ENCODE assay signal across 14 mouse cellular contexts in the genomic region with DNA sequence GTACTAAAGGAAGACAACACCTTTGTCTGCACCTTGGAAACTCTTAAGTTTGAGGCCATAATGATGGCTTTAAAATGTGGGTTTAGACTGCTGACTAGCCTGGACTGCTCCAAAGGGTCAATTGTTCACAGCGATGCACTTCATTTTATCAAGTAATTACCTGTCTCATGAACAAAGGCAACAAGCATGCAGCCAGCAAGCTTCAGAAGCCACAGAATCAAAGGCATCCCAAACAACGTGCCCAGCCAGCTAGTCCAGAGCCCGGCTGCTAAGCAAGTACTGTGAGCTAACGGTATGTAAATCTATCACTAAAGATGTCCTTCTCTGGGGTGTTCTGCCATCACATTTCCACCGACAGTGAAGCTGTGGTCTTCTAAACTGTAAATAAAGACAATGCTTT. TPM values are rescaled to one million over a fixed set of nuclear protein-coding genes. Genes with fewer than 3 reads are reported as not detected.
DNase-seq lines count a peak whose midpoint lies in the region; ATAC-seq and TF ChIP-seq lines count a peak whose summit lies in the region.
"Had no signal": no experiment of that assay in that cellular context is flagged by ENCODE, and none has a peak within 500 bp of the region (broad histone marks: within the 10 kb centered on the region; RNA-seq: fewer than 3 reads in every experiment).

No protein-coding gene starts in this region.

- H3K27me3 ChIP-seq in forebrain, embryonic 16.5 days (replicated peaks; ENCODE audit: control insufficient read depth, insufficient read depth, low read length), result no peaks in the 10 kb centered on the region
- H3K27me3 ChIP-seq in neural tube, embryonic 13.5 days, result no peaks in the 10 kb centered on the region
- H3K27me3 ChIP-seq: CH12.LX; stomach, embryonic 15.5 days had no signal

- ATAC-seq in forebrain, embryonic 16.5 days, result no peak
- 0 out of 2 replicates have a peak, but pooled peaks have one; percentile 53 for ATAC-seq in neural tube, embryonic 13.5 days (ENCODE audit: low read depth)
- no peak for ATAC-seq in megakaryocyte-erythroid progenitor cell, adult 5-6 weeks (replicated peaks; ENCODE audit: low FRiP score, low TSS enrichment, poor library complexity, severe bottlenecking)
- ATAC-seq: intestine, postnatal 0 days had no signal

- 6% methylated on average over 5 of the region's 5 CpGs for WGBS in forebrain, embryonic 16.5 days
- WGBS in neural tube, embryonic 13.5 days, result 19% methylated on average over 5 of the region's 5 CpGs

- intact Hi-C loops in left cerebral cortex, adult 2 months (cut with DNase I), result loop anchor here (2.0 to 5.0 kb wide), 4 partner anchors 48 to 454 kb away; a partner anchor contains a TSS

- peak in 1 of 2 experiments; percentile 31 for DNase-seq in left cerebral cortex, adult 2 months (ENCODE audit: extremely low spot score in 1 of 2, low spot score in 2 of 2)
- no peak for DNase-seq in left cerebral cortex, adult 8-10 months (ENCODE audit: low spot score in 2 of 2)
- peak; percentile 67 for DNase-seq in brain, embryonic 14.5 days (ENCODE audit: low read depth)
- DNase-seq in thymus, postnatal 4 days, result no peak
- DNase-seq: adrenal gland, adult 2 months had no signal

- H3K4me1 ChIP-seq in forebrain, embryonic 16.5 days (replicated peaks; ENCODE audit: control insufficient read depth, insufficient read depth, low read length), result peaks cover 16% of the 10 kb centered on the region
- peaks cover 37% of the 10 kb centered on the region for H3K4me1 ChIP-seq in neural tube, embryonic 13.5 days (replicated peaks)
- H3K4me1 ChIP-seq: stomach, embryonic 15.5 days had no signal

- TF ChIP-seq CTCF in left cerebral cortex, adult 2 months (IDR thresholded peaks at IDR 0.05), result no peak
- TF ChIP-seq CTCF in brain, embryonic 14.5 days (IDR thresholded peaks at IDR 0.05; ENCODE audit: borderline replicate concordance, extremely low read depth, insufficient read depth, insufficient read length), result no peak

- peak overlapping the region; percentile 60 for H3K4me3 ChIP-seq in left cerebral cortex, adult 2 months
- H3K4me3 ChIP-seq in forebrain, embryonic 16.5 days (replicated peaks; ENCODE audit: low read length), result peak overlapping the region; percentile 40
- peak overlapping the region; percentile 32 for H3K4me3 ChIP-seq in neural tube, embryonic 13.5 days
- H3K4me3 ChIP-seq: stomach, embryonic 15.5 days had no signal

- no peaks in the 10 kb centered on the region for H3K36me3 ChIP-seq in forebrain, embryonic 16.5 days (ENCODE audit: control insufficient read depth, insufficient read depth)
- H3K36me3 ChIP-seq in neural tube, embryonic 13.5 days, result no peaks in the 10 kb centered on the region
- H3K36me3 ChIP-seq: stomach, embryonic 15.5 days had no signal

- H3K4me2 ChIP-seq in forebrain, embryonic 16.5 days (ENCODE audit: low read length), result peak overlapping the region; percentile 61
- peak overlapping the region; percentile 40 for H3K4me2 ChIP-seq in neural tube, embryonic 13.5 days
- H3K4me2 ChIP-seq: stomach, embryonic 15.5 days had no signal

- H3K9ac ChIP-seq in forebrain, embryonic 16.5 days (replicated peaks; ENCODE audit: low read depth, low read length), result peak overlapping the region; percentile 28
- peak overlapping the region; percentile 64 for H3K9ac ChIP-seq in neural tube, embryonic 13.5 days
- H3K9ac ChIP-seq: stomach, embryonic 15.5 days had no signal

- no peak for TF ChIP-seq POLR2A in brain, embryonic 14.5 days (IDR thresholded peaks at IDR 0.05; ENCODE audit: borderline replicate concordance, extremely low read depth, insufficient read depth, insufficient read length, poor library complexity, severe bottlenecking)

- no peaks in the 10 kb centered on the region for H3K9me3 ChIP-seq in forebrain, embryonic 16.5 days (ENCODE audit: control insufficient read depth, low read length)
- no peaks in the 10 kb centered on the region for H3K9me3 ChIP-seq in neural tube, embryonic 13.5 days
- H3K9me3 ChIP-seq: stomach, embryonic 15.5 days had no signal

- peak overlapping the region; percentile 91 for H3K27ac ChIP-seq in left cerebral cortex, adult 2 months
- no peak overlapping the region for H3K27ac ChIP-seq in forebrain, embryonic 16.5 days (ENCODE audit: low read length)
- H3K27ac ChIP-seq in neural tube, embryonic 13.5 days (replicated peaks), result peak overlapping the region; percentile 68
- H3K27ac ChIP-seq: stomach, embryonic 15.5 days had no signal

RNA-seq across cellular contexts. Expression of a gene that starts 8.4 kb away (rescaled TPM):
- 10 to 100 TPM; 18.6 to 19.7 TPM for total RNA-seq in left cerebral cortex, adult 2 months (2021)
- total RNA-seq in left cerebral cortex, adult 8-10 months (2022), result 10 to 100 TPM; 12.4 to 17.7 (median 13.7) TPM
- polyA plus RNA-seq in brain, embryonic 14.5 days (2012; rRNA removed), result 3.3 TPM in 2 replicates
- 9.6 and 11.9 TPM in 2 replicates for polyA plus RNA-seq in forebrain, embryonic 16.5 days (2015; fragmentation: Nextera tagmentation; extraction: Ambion mirVana)
- polyA plus RNA-seq in neural tube, embryonic 13.5 days (2015; fragmentation: Nextera tagmentation; extraction: Ambion mirVana), result 6.5 and 7.0 TPM in 2 replicates
- not detected in 2 replicates for total RNA-seq in megakaryocyte-erythroid progenitor cell, adult 5-6 weeks (2014; fragmentation: Nextera tagmentation)
- 0.28 TPM in 1 of 2 replicates, not detected in the other for total RNA-seq in megakaryocyte-erythroid progenitor cell, adult 5-6 weeks (2017)
- total RNA-seq: adrenal gland, adult 2 months; CH12.LX; common myeloid progenitor, adult 5-6 weeks; granulocyte monocyte progenitor cell, adult 5-6 weeks; liver, adult 2 months had no signal
- polyA plus RNA-seq: adrenal gland, adult 2 months; liver, adult 2 months had no signal

RNA-seq across cellular contexts. Expression of a gene that starts 47.5 kb away (rescaled TPM):
- 10 to 100 TPM; 14.8 to 15.5 TPM for total RNA-seq in left cerebral cortex, adult 2 months (2021)
- 10 to 100 TPM; 14.3 to 16.8 (median 16.0) TPM for total RNA-seq in left cerebral cortex, adult 8-10 months (2022)
- 22.6 and 22.8 TPM in 2 replicates for polyA plus RNA-seq in brain, embryonic 14.5 days (2012; rRNA removed)
- polyA plus RNA-seq in forebrain, embryonic 16.5 days (2015; fragmentation: Nextera tagmentation; extraction: Ambion mirVana), result 49.6 and 52.5 TPM in 2 replicates
- 40.1 and 43.1 TPM in 2 replicates for polyA plus RNA-seq in neural tube, embryonic 13.5 days (2015; fragmentation: Nextera tagmentation; extraction: Ambion mirVana)
- total RNA-seq in megakaryocyte-erythroid progenitor cell, adult 5-6 weeks (2014; fragmentation: Nextera tagmentation), result 42.7 and 55.2 TPM in 2 replicates
- total RNA-seq in megakaryocyte-erythroid progenitor cell, adult 5-6 weeks (2017), result 80.5 and 97.1 TPM in 2 replicates

Comparison
In these comparisons a context has a peak if more than half of its experiments do, and no peak if none do; other contexts are left out.
1. RNA of a gene that starts 8.4 kb away (total RNA-seq): 18.6 to 19.7 TPM in left cerebral cortex, adult 2 months and 12.4 to 17.7 TPM in left cerebral cortex, adult 8-10 months; 0.28 TPM in megakaryocyte-erythroid progenitor cell, adult 5-6 weeks; every median in the first group is over 10 times any median in the second.
2. Peak in every context shown above with its lines, with median percentiles within 50 percentile points of each other: H3K4me3 ChIP-seq.